Mouse (Mus musculus) limb, embryonic 14.5 days (tissue): Measurements from ENCODE around the gene Slmap. TPM values are rescaled to one million over a fixed set of nuclear protein-coding genes. Genes with fewer than 3 reads are reported as not detected.

Experiments
- ATAC-seq: fragments of 200-750 bp; cut with Nextera tagmentation; 2 replicates; pipeline ENCODE4 v1.8.0; 2017; ENCODE audit warnings: low read depth, moderate number of reproducible peaks, moderate TSS enrichment; ENCODE audit not compliant: low FRiP score
- DNase-seq: peaks from one replicate; pipeline ENCODE4 v3.0.0-alpha.2; 2015; ENCODE audit warnings: low spot score
- H3K27ac ChIP-seq: fragments of 300-500 bp; sonication (generic); replicated peaks from 2 replicates; pipeline ENCODE4 v1.5.1; 2014; ENCODE audit warnings: low read depth, mild to moderate bottlenecking, low read length, moderate library complexity, mixed read lengths
- H3K27me3 ChIP-seq: fragments of 300-500 bp; sonication (generic); 2 replicates; pipeline ENCODE4 v1.6.1; 2014; ENCODE audit warnings: low read length, mixed read lengths; ENCODE audit not compliant: control insufficient read depth, insufficient read depth
- H3K36me3 ChIP-seq: fragments of 300-500 bp; sonication (generic); 2 replicates; pipeline ENCODE4 v1.6.1; 2014; ENCODE audit warnings: mild to moderate bottlenecking, low read length, moderate library complexity, mixed read lengths; ENCODE audit not compliant: control insufficient read depth, insufficient read depth
- H3K4me1 ChIP-seq: fragments of 300-500 bp; sonication (generic); 2 replicates; pipeline ENCODE4 v1.6.1; 2014; ENCODE audit warnings: antibody characterized with exemption, low read length, mixed read lengths; ENCODE audit not compliant: control insufficient read depth, insufficient read depth
- H3K4me2 ChIP-seq: fragments of 300-500 bp; sonication (generic); replicated peaks from 2 replicates; pipeline ENCODE4 v1.6.1; 2014; ENCODE audit warnings: low read depth, mild to moderate bottlenecking, low read length, moderate library complexity; ENCODE audit not compliant: severe bottlenecking
- H3K4me3 ChIP-seq: fragments of 300-500 bp; sonication (generic); replicated peaks from 2 replicates; pipeline ENCODE4 v1.5.1; 2014; ENCODE audit warnings: low read length
- H3K9ac ChIP-seq: fragments of 300-500 bp; sonication (generic); 2 replicates; pipeline ENCODE4 v1.6.1; 2014; ENCODE audit warnings: mild to moderate bottlenecking, low read depth, low read length, moderate library complexity; ENCODE audit not compliant: severe bottlenecking
- H3K9me3 ChIP-seq: fragments of 300-500 bp; sonication (generic); 2 replicates; pipeline ENCODE4 v1.6.1; 2016; ENCODE audit warnings: low read length; ENCODE audit not compliant: control insufficient read depth
- POLR2A ChIP-seq: fragments of 200-500 bp; IDR thresholded peaks from 2 replicates; pipeline ENCODE4 v1.8.0; 2012; ENCODE audit warnings: inconsistent platforms, mild to moderate bottlenecking, moderate library complexity, borderline replicate concordance; ENCODE audit not compliant: insufficient read depth, insufficient read length; ENCODE audit errors: extremely low read depth
- WGBS: fragments of 180-500 bp; shearing (Covaris S2); extraction: QIAGEN DNeasy Blood & Tissue Kit; methylation state at CpG from one replicate; pipeline ENCODE4 v1.1.7; 2014; 5-methylcytosine and 5-hydroxymethylcytosine counted together
- polyA plus RNA-seq, 2 experiments: library from polyadenylated mRNA; depleted of rRNA in 1 of 2; stranded (reverse) in 1 of 2; unstranded in 1 of 2; fragments of >200 nt; fragmentation: Nextera tagmentation in 1 of 2; extraction: Ambion mirVana in 1 of 2; gene quantifications; 2 replicates each; pipeline versions ENCODE4 v1.2.1 to v1.2.3; 2012 to 2014

Slmap gene
- polyA plus RNA-seq, 2 experiments = 25.4 to 27.0 TPM

GRCm38 (mm10) chr14:26446538-26446937 lies 88.2 kb downstream of the Slmap start:
- WGBS = 91% methylated on average over 3 of the region's 3 CpGs
- H3K27me3 ChIP-seq = no peaks in the 10 kb centered on the region
- H3K4me2 ChIP-seq = no peak overlapping the region
- H3K9ac ChIP-seq = no peak overlapping the region
- DNase-seq (no peak), ATAC-seq (no peak)
- TF ChIP-seq POLR2A = no peak
- H3K36me3 ChIP-seq = no peaks in the 10 kb centered on the region; the same call in 1 of the 2 replicates
- no peak overlapping the region for H3K27ac ChIP-seq
- H3K4me3 ChIP-seq = no peak overlapping the region
- H3K4me1 ChIP-seq = peaks cover 5% of the 10 kb centered on the region; the same call in 1 of the 2 replicates
- H3K9me3 ChIP-seq = no peaks in the 10 kb centered on the region

GRCm38 (mm10) chr14:26442534-26442933 lies 92.2 kb downstream of the Slmap start:
- 67% methylated on average over 6 of the region's 6 CpGs for WGBS

DNA sequence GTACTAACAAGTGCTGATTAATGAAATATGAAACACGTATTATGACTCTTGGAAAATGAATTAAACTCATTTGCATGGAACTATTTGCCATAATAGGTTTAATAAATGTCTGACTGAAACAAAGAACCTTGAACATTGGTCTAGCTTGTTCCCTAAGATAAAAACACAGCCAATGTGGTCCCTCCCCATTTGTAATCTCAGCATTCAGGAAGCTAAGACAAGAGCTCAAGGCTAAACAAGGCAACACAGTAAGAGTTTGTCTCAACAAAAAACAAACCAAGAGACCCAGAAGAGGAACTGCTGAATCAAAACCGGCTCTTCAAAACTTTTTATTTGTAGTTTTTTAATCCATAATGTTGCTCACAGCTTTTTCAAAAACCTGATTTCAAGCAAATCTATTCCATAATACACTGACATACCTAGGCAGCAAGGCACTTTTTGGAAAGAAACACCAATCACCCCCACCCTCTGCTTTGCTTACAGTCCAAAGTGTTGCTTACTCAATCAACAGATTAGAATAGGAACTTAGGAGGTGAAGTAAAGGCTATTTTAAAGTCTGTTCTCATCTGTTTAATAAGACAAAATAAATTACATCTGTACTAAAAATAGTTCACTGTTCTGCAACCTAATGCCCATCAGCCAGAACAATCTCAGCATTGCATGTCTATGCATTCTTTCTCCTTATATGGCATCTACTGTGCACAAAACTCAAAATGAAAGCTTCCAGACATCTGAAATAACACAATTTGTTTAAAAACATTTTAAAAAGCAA lies 93.5 kb downstream of the Slmap start:
- no peaks in the 10 kb centered on the region for H3K9me3 ChIP-seq
- no peaks in the 10 kb centered on the region for H3K27me3 ChIP-seq
- no peak overlapping the region for H3K27ac ChIP-seq
- H3K9ac ChIP-seq = no peak overlapping the region
- H3K4me1 ChIP-seq = no peaks in the 10 kb centered on the region
- DNase-seq (no peak), ATAC-seq (no peak)
- no peak for TF ChIP-seq POLR2A
- no peak overlapping the region for H3K4me2 ChIP-seq
- peaks cover 9% of the 10 kb centered on the region; the same call in 1 of the 2 replicates for H3K36me3 ChIP-seq
- WGBS = 77% methylated on average over 2 of the region's 2 CpGs
- H3K4me3 ChIP-seq = no peak overlapping the region

More at GRCm38 (mm10) chr14:26442534-26442933, 92.2 kb downstream of the Slmap start:
- Histone ChIP-seq H3K4me2 (no peak overlapping the region), H3K36me3 (peaks cover 8% of the 10 kb centered on the region; the same call in 1 of the 2 replicates), H3K4me1 (no peaks in the 10 kb centered on the region), H3K4me3 (no peak overlapping the region), H3K9ac (no peak overlapping the region), H3K27me3 (no peaks in the 10 kb centered on the region), H3K9me3 (no peaks in the 10 kb centered on the region), H3K27ac (no peak overlapping the region)
- no peak for DNase-seq
- ATAC-seq = no peak
- no peak for TF ChIP-seq POLR2A

GRCm38 (mm10) chr14:26439996-26440395 lies 94.7 kb downstream of the Slmap start:
- Histone ChIP-seq H3K27ac (no peak overlapping the region), H3K27me3 (no peaks in the 10 kb centered on the region), H3K9ac (no peak overlapping the region), H3K4me3 (no peak overlapping the region), H3K9me3 (no peaks in the 10 kb centered on the region), H3K4me2 (no peak overlapping the region), H3K36me3 (peaks cover 13% of the 10 kb centered on the region; the same call in 1 of the 2 replicates), H3K4me1 (no peaks in the 10 kb centered on the region)
- TF ChIP-seq POLR2A = no peak
- ATAC-seq = no peak
- no peak for DNase-seq

GRCm38 (mm10) chr14:26437771-26438170 lies 97.0 kb downstream of the Slmap start:
- WGBS = 88% methylated on average over 2 of the region's 2 CpGs
- H3K27me3 ChIP-seq = no peaks in the 10 kb centered on the region

More at GRCm38 (mm10) chr14:26437771-26438170, 97.0 kb downstream of the Slmap start:
- H3K4me2 ChIP-seq = no peak overlapping the region
- H3K36me3 ChIP-seq = peaks cover 13% of the 10 kb centered on the region; the same call in 1 of the 2 replicates
- DNase-seq (no peak), ATAC-seq (no peak)
- TF ChIP-seq POLR2A = no peak
- H3K27ac ChIP-seq = no peak overlapping the region
- H3K4me1 ChIP-seq = no peaks in the 10 kb centered on the region
- no peaks in the 10 kb centered on the region for H3K9me3 ChIP-seq
- no peak overlapping the region for H3K4me3 ChIP-seq
- H3K9ac ChIP-seq = no peak overlapping the region
